Mouse (Mus musculus): ENCODE results near the gene Prl4a1.

DNA sequence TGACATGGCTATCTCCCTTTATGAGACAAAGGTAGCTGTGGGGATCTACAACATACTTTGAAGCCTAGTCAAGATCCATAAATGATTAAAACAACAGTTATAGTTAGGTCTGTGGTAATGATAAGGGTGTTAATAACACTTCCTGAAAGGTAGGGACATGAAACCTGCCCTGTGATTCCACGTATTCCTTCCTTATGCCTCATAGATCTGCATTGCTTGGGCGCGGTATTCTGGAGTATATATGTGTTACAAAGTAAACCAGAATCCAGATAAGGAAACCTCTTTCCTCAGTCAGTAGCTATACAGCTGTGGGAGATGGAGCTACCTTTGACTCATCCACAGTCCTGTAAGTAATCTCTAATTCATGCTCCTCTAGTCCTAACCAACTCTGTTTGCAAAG, 53.3 kb downstream of the Prl4a1 start:
- no peak for TF ChIP-seq CTCF (conservative IDR thresholded peaks at IDR 0.05; ENCODE audit: low read length)
- no peak for TF ChIP-seq NANOG (IDR thresholded peaks at IDR 0.05; ENCODE audit: borderline replicate concordance, low read length)

Measured in E14TG2a.4 (cell line).